Mouse (Mus musculus): ENCODE results near the gene Ube2q1. TPM values are rescaled to one million over a fixed set of nuclear protein-coding genes. Genes with fewer than 3 reads are reported as not detected.

Gene Ube2q1
- total and polyA plus RNA-seq, 3 experiments, result 14.6 to 25.5 (median 24.0) TPM

- no peak for DNase-seq
- no peaks in the 10 kb centered on the region for H3K36me3 ChIP-seq (ENCODE audit: control insufficient read depth, insufficient read depth, low read length)
- H3K27me3 ChIP-seq (ENCODE audit: control insufficient read depth, insufficient read depth, low read length), result no peaks in the 10 kb centered on the region
- no peaks in the 10 kb centered on the region for H3K79me2 ChIP-seq (replicated peaks; ENCODE audit: control insufficient read depth, insufficient read depth, low read length)
- no peak overlapping the region for H3K4me3 ChIP-seq
- 69% methylated on average over 7 of the region's 7 CpGs for WGBS
- TF ChIP-seq CTCF (IDR thresholded peaks at IDR 0.05) (no peak), POLR2A (IDR thresholded peaks at IDR 0.05; ENCODE audit: insufficient read depth, low read depth, low read length) (no peak), EP300 (IDR thresholded peaks at IDR 0.05; ENCODE audit: insufficient read depth, low read depth, low read length) (no peak)
- H3K4me1 ChIP-seq (ENCODE audit: control insufficient read depth, insufficient read depth, low read length), result peaks cover 5% of the 10 kb centered on the region
- H3K9ac ChIP-seq (ENCODE audit: low read depth, low read length), result no peak overlapping the region
- intact Hi-C loops (cut with DNase I), result no loop called here
- no peak overlapping the region for H3K27ac ChIP-seq
Measured at GRCm38 (mm10) chr3:89769584-89769983, 3.8 kb upstream of the Ube2q1 start.

GRCm38 (mm10) chr3:89770425-89771002 lies 2.9 kb upstream of the Ube2q1 start:
- Histone ChIP-seq H3K4me1 (ENCODE audit: control insufficient read depth, insufficient read depth, low read length) (peaks cover 10% of the 10 kb centered on the region), H3K27me3 (ENCODE audit: control insufficient read depth, insufficient read depth, low read length) (no peaks in the 10 kb centered on the region), H3K36me3 (ENCODE audit: control insufficient read depth, insufficient read depth, low read length) (no peaks in the 10 kb centered on the region; the same call in 1 of the 2 replicates), H3K79me2 (replicated peaks; ENCODE audit: control insufficient read depth, insufficient read depth, low read length) (no peaks in the 10 kb centered on the region), H3K27ac (no peak overlapping the region), H3K4me3 (no peak overlapping the region), H3K9ac (ENCODE audit: low read depth, low read length) (no peak overlapping the region)
- DNase-seq, result no peak
- no peak for TF ChIP-seq CTCF (IDR thresholded peaks at IDR 0.05)
- TF ChIP-seq EP300 (IDR thresholded peaks at IDR 0.05; ENCODE audit: insufficient read depth, low read depth, low read length), result no peak
- no peak for TF ChIP-seq POLR2A (IDR thresholded peaks at IDR 0.05; ENCODE audit: insufficient read depth, low read depth, low read length)
- WGBS, result 54% methylated on average over 2 of the region's 2 CpGs
- intact Hi-C loops (cut with DNase I), result loop anchor here (5.0 kb wide), 1 partner anchor 258 kb away; no protein-coding TSS in a partner anchor

- peak overlapping the region; percentile 69 for H3K9ac ChIP-seq (ENCODE audit: low read depth, low read length)
- no peaks in the 10 kb centered on the region for H3K27me3 ChIP-seq (ENCODE audit: control insufficient read depth, insufficient read depth, low read length)
- DNase-seq, result peak; percentile 79 to 81
- H3K27ac ChIP-seq, result peak overlapping the region; percentile 81
- intact Hi-C loops (cut with DNase I), result loop anchor here (1.0 to 5.0 kb wide), 4 partner anchors 42 to 306 kb away; no protein-coding TSS in a partner anchor
- H3K79me2 ChIP-seq (replicated peaks; ENCODE audit: control insufficient read depth, insufficient read depth, low read length), result no peaks in the 10 kb centered on the region
- peaks cover 10% of the 10 kb centered on the region for H3K4me1 ChIP-seq (ENCODE audit: control insufficient read depth, insufficient read depth, low read length)
- under 1% methylated on average over 17 of the region's 17 CpGs for WGBS
- TF ChIP-seq EP300 (IDR thresholded peaks at IDR 0.05; ENCODE audit: insufficient read depth, low read depth, low read length), result peak; percentile 89
- no peak for TF ChIP-seq POLR2A (IDR thresholded peaks at IDR 0.05; ENCODE audit: insufficient read depth, low read depth, low read length)
- TF ChIP-seq CTCF (IDR thresholded peaks at IDR 0.05), result peak; percentile 98
- H3K36me3 ChIP-seq (ENCODE audit: control insufficient read depth, insufficient read depth, low read length), result no peaks in the 10 kb centered on the region; the same call in 1 of the 2 replicates
- peak overlapping the region; percentile 74 for H3K4me3 ChIP-seq
Measured at GRCm38 (mm10) chr3:89772588-89772967, 838 bp upstream of the Ube2q1 start.

- Histone ChIP-seq H3K79me2 (replicated peaks; ENCODE audit: control insufficient read depth, insufficient read depth, low read length) (no peaks in the 10 kb centered on the region), H3K4me3 (peak overlapping the region; percentile 74), H3K4me1 (ENCODE audit: control insufficient read depth, insufficient read depth, low read length) (peaks cover 10% of the 10 kb centered on the region), H3K27me3 (ENCODE audit: control insufficient read depth, insufficient read depth, low read length) (no peaks in the 10 kb centered on the region), H3K27ac (peak overlapping the region; percentile 81), H3K9ac (ENCODE audit: low read depth, low read length) (peak overlapping the region; percentile 89), H3K36me3 (ENCODE audit: control insufficient read depth, insufficient read depth, low read length) (no peaks in the 10 kb centered on the region; the same call in 1 of the 2 replicates)
- WGBS, result 1% methylated on average over 34 of the region's 37 CpGs
- no peak for TF ChIP-seq CTCF (IDR thresholded peaks at IDR 0.05)
- intact Hi-C loops (cut with DNase I), result loop anchor here (2.0 to 5.0 kb wide), 2 partner anchors 261 to 305 kb away; no protein-coding TSS in a partner anchor
- no peak for DNase-seq
Measured at GRCm38 (mm10) chr3:89773740-89774211, 360 bp downstream of the Ube2q1 start.

- peak overlapping the region; percentile 74 for H3K4me3 ChIP-seq
- no peaks in the 10 kb centered on the region for H3K79me2 ChIP-seq (replicated peaks; ENCODE audit: control insufficient read depth, insufficient read depth, low read length)
- TF ChIP-seq CTCF (IDR thresholded peaks at IDR 0.05) (no peak), POLR2A (IDR thresholded peaks at IDR 0.05; ENCODE audit: insufficient read depth, low read depth, low read length) (no peak)
- no peaks in the 10 kb centered on the region for H3K27me3 ChIP-seq (ENCODE audit: control insufficient read depth, insufficient read depth, low read length)
- peaks cover 10% of the 10 kb centered on the region for H3K4me1 ChIP-seq (ENCODE audit: control insufficient read depth, insufficient read depth, low read length)
- peak overlapping the region; percentile 89 for H3K9ac ChIP-seq (ENCODE audit: low read depth, low read length)
- intact Hi-C loops (cut with DNase I), result loop anchor here (5.0 kb wide), 1 partner anchor 262 kb away; no protein-coding TSS in a partner anchor
- DNase-seq, result peak in 1 of 2 experiments; percentile 15
- WGBS, result 17% methylated on average over 15 of the region's 15 CpGs
- peak overlapping the region; percentile 81 for H3K27ac ChIP-seq
- no peaks in the 10 kb centered on the region; the same call in 1 of the 2 replicates for H3K36me3 ChIP-seq (ENCODE audit: control insufficient read depth, insufficient read depth, low read length)
Measured at GRCm38 (mm10) chr3:89774236-89774960, 982 bp downstream of the Ube2q1 start.

GRCm38 (mm10) chr3:89776001-89776400 lies 2.6 kb downstream of the Ube2q1 start:
- WGBS, result 73% methylated on average over 4 of the region's 4 CpGs
- Histone ChIP-seq H3K27me3 (ENCODE audit: control insufficient read depth, insufficient read depth, low read length) (no peaks in the 10 kb centered on the region), H3K36me3 (ENCODE audit: control insufficient read depth, insufficient read depth, low read length) (no peaks in the 10 kb centered on the region; the same call in 1 of the 2 replicates), H3K79me2 (replicated peaks; ENCODE audit: control insufficient read depth, insufficient read depth, low read length) (no peaks in the 10 kb centered on the region), H3K4me1 (ENCODE audit: control insufficient read depth, insufficient read depth, low read length) (peaks cover 10% of the 10 kb centered on the region), H3K27ac (no peak overlapping the region), H3K9ac (ENCODE audit: low read depth, low read length) (no peak overlapping the region), H3K4me3 (no peak overlapping the region)
- intact Hi-C loops (cut with DNase I), result no loop called here
- no peak for TF ChIP-seq EP300 (IDR thresholded peaks at IDR 0.05; ENCODE audit: insufficient read depth, low read depth, low read length)
- TF ChIP-seq POLR2A (IDR thresholded peaks at IDR 0.05; ENCODE audit: insufficient read depth, low read depth, low read length), result no peak
- TF ChIP-seq CTCF (IDR thresholded peaks at IDR 0.05), result no peak
- DNase-seq, result no peak
